Mouse (Mus musculus): ENCODE data around the gene Mob1a. TPM values are rescaled to one million over a fixed set of nuclear protein-coding genes. Genes with fewer than 3 reads are reported as not detected.

Gene Mob1a
- 10 to 100 TPM; 24.2 to 25.0 TPM for total RNA-seq (2021)
- long read RNA-seq, full-length matches to known transcripts = 4 of 27 reads
- long read RNA-seq, partial matches to known transcripts = 0 of 27 reads
- long read RNA-seq, other reads (novel, unspliced or antisense) = 23 of 27 reads

DNA sequence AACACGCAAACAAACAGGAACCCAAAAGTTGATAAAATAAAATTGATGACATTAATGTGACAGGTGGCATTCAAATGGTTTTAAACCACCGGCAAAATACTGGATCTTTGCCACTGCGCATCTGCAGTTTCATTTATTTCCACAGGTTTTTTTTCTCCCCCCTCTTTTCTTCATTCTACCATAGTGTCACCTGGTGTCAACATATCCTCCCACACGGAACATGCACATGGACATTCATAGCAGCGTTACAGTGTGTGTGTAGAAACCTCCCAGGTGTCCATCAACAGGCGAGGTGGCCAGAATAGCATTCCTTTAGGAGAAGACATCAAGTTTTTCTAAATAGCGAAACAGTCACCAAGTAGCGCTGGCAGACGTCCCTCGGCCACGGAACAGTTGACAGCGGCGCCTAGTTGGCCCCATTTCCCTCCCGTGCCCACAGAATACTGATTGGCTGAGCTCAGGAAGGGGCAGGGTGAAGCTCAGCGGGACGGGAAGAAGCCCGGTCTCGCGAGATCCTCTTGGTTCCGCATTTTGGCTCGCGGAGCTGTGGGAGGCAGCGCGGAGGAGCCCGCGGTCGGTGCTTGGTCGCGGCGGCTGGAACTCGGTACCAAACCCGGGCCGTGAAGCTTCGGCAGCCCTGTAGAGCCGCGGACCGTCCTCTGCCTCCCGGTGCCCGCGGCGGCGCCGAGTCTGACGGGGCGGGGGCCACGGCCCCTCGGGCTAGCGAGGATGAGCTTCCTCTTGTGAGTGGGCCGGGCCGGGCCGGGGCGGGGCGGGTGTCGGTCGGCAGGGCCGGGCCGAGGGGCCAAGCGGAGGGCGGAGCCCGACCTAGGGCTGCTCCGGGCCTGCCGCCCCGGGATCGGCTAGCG, at the start of gene Mob1a, which contains the start of gene Mthfd2:
TSS of gene Mob1a (plus strand) at position 492 of the 869 bp plus-strand sequence.
TSS of gene Mthfd2 (minus strand) at position 384 of the 869 bp plus-strand sequence.
- DNase-seq (ENCODE audit: low spot score in 2 of 2) = peak; percentile 90 to 94

DNA sequence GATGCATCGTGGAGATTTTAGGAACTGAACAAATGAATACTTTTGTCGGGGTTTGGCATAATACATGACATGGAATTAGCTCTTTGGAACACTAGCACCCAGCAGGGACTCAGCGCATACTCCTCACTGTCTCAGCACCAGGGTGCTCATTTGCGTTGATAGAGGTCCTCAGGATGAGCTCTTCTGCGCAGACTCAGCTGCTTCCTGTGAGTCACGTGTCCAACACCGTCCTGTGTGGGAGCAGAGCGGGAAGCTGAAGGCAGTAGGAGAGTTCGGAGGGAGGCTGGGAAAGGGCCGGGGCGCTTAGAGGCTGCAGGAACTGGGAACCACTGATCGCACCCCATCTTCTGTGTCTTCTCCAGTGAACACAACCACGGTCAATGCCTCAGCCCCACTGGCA, 48.7 kb upstream of the Mob1a start:
- DNase-seq (ENCODE audit: low spot score in 2 of 2) = no peak

DNA sequence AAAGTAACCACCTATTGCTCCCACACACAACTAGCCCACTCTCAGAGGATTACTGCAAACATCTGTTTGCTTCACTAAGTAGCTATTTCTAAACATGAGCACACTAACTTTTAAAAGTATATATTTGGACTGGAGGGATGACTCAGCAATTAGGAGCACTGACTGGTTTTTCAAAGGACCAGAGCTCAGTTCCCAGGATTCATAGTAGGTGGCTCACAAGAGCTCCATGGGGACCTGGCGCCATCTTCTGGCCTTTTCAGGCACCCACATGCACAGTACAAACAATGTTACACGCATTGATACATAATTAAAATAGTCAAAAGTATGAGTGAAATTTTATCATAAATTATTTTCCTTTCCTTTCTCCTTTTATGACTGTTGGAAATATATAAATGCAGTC, 46.9 kb upstream of the Mob1a start:
- no peak for DNase-seq (ENCODE audit: low spot score in 2 of 2)

DNA sequence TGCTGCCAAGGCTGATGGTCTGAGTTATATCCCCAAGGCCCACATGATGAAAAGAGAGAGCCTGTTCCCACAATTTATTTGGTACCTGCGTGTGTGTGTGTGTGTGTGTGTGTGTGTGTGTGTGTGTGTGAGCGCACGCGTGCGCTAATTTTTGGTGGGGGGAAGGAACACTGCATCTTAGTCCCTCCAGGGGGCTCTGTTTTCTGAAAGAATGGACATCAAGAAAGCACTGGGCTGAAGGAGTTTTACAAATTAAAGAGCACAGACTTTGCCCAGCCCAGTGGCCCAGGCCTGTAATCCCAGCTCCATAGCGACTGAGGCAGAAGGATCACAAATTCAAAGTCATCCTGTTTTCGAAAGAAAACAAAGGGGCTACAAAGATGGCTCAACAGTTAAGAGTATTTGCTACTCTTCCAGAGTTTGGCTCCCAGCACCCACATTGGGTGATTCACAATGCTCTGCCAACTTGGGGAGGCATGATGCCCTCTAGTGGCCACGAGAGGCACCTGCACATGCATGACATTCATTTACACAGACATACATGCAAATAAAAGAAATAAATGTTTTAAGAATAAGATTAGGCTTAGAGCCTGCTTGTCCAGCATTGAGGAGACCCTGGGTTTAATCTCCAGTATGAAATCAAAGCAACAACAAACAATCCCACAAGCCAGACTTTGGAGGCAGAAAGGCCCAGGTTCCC, 45.4 kb upstream of the Mob1a start:
- DNase-seq (ENCODE audit: low spot score in 2 of 2) = no peak

DNA sequence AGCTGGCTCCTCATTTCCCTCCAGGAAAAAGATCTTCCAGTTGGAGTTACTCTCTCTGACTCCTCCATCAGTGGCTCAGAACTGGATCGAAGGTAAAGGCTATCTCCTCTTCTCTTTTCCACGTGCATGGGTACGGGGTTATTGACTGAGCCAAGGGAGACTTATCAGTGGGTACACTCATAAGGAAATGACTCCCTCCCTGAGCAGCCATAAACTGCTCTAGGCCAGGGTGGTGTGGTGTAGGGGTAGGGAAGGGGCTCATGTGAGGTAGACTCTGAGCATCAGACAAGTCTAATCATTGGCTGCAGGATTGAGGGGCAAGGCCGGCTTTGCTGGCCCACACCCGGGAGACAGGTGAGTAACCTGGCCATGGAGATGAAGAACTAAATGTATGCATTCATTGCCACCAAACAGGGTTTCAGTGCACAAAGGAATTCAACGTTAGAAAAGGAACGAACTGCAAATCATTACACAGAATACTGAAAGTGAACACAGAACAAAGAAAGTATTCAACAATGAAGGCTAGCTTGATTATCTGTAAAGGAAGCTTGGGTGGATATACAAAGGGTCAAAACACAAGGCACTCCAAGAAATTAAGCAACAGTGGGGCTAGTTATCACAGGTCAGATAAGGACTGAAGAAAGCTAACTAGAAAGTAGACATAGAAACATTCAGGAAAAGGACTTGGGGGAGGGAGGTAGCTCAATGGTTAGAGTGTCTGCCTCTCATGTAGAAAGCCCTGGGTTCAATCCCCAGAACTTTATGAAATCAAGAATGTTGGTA, 25.2 kb upstream of the Mob1a start:
- no peak for DNase-seq (ENCODE audit: low spot score in 2 of 2)

DNA sequence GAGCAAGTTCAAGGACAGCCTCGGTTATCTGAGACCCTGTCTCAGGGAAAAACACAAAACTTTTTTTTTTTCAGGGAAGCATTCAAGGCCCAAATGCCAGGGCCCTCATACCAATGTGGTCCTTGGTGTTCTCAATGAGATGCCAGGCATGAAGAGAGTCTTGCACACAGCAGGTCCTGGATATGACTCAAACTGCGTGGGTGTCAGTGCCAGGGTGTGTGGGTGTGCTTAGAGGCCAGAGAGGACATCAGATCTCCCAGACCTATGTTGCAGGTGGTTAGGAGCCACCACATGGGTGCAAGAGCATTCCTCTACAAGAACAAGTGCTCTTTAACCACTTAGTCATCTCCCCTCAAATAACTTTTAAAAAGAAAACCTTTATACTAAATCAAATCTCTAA, 24.5 kb upstream of the Mob1a start:
- no peak for DNase-seq (ENCODE audit: low spot score in 2 of 2)

DNA sequence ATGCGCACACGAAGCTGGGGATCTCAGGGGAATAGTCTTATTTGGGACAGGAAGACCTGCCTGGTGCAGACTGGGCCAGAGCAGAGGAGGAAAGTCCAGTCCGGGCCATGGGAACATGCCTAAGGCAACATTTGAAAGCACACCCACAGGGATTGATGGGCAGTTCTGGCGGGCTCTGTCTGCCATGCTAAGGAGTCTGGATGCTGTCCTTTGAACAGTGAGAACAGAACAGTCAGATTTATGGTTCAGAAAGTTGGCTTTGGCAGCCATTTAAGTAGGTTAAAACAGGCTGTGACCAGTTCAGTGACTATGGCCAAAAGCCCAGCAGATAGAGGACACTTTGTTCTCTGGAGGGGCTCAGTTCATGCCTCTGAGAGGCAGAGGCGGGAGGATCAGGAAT, 23.6 kb upstream of the Mob1a start:
- DNase-seq (ENCODE audit: low spot score in 2 of 2) = no peak

DNA sequence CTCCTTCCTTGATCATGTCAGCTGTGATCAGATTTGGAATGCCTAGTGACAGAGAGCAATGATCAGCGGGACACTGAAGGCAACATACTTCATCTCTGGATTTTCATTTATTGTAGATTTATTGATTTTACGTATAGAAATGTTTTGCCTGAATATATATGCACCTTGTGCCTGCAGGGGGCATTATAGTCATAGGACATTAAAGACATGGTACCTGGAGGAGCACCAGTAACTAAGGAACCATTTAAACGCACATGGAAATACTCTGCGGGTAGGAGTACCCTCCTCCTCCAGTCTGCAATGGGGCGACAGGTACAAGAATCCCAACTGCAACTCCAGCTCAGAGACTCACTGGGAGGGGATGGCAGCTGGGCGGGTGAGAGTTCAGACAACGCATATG, 16.8 kb upstream of the Mob1a start:
- DNase-seq (ENCODE audit: low spot score in 2 of 2) = no peak

DNA sequence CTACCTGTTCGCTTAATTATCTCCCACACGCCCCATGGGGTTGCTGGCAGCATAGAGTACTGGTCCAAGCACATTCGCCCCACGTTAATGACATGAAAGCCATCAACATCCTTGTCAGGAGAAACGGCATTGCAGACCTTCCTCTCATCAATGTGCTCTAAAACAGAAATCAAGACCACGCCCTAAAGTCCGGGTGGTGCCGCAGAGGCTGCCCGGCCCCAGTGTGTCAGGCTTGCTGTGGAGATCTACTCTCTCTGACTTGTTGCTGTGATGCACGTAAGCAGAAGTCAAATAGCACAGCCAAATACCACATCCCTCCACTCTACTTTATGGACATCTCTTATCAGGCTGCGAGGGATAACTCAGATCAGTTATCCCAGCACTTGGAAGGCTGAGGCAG, 14.6 kb upstream of the Mob1a start:
- DNase-seq (ENCODE audit: low spot score in 2 of 2) = no peak

DNA sequence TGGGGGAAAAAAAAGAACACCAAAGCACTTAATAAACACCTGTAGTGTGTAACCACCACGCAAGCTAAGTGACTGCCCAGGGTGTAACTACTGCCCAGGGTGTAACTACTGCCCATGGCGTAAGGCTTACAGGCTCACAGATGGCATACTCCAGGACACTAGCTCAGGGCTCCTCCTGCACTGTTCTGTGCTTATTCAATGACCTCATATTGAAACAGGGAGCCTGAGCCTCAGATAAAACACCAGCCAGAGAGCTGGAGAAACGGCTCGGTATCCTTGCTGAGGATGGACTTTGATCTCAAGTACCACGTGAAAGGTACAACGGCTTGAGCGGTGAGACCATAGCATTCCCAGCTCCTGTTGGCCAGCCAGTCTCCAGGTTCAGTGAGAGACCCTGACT, 13.8 kb upstream of the Mob1a start:
- DNase-seq (ENCODE audit: low spot score in 2 of 2) = no peak

DNA sequence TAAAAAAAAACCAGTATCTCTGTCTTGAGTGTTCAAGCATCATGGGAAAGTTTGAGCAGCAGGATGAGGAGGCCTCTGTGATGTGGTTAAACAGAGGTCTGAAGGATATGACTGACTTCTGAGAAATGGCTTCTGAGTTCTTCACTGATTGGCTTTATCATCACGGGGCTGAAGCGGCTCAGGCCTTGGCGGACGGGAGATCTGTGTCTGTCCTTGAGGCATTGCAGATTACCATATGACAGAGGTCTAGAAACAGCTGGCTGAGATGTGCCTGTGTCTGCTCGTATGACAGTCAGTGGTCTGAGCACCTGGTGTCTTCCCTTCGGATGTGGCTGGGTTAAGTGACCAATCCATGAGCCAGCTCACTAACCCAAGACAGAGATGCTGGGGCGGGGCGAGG, 13.3 kb upstream of the Mob1a start:
- DNase-seq (ENCODE audit: low spot score in 2 of 2) = no peak

DNA sequence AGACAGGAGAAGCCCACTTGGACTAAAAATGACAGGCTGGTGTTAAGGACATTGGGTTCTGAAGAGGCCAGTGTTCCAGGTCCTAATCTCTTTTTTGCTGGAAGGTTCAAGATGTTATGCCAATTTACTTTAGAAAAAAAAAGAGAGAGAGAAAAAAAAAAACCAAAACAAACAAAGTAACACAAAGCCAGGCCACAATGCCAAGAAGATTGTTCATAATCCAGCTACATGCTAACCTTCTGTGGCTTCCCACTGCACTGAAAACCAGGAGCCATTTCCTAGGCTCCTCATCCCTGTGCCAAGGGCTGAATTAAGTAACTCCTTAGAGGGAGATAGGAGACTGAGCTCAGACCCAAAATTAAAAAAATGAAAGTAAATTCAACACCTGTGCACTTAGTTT, 10.5 kb upstream of the Mob1a start:
- DNase-seq (ENCODE audit: low spot score in 2 of 2) = no peak

DNA sequence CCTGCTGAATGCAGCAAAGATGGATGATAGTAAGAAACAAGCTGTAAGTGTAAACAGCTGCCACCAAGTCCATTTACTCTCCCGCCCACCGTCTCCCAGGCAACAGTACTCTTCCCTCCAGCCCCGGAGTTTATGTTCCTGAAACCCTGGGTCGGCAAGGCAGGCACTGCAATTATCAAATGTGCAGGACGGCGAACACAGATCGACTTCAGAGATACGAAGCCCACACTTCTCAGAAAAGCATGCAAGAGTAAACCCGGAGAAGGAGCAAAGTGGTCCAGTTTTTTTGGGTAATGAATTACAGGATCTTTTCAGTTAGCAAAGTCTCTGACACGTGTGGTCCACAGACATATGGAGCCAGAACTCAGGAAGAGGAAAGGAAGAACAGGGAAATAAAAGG, 9.8 kb upstream of the Mob1a start:
- DNase-seq (ENCODE audit: low spot score in 2 of 2) = no peak

DNA sequence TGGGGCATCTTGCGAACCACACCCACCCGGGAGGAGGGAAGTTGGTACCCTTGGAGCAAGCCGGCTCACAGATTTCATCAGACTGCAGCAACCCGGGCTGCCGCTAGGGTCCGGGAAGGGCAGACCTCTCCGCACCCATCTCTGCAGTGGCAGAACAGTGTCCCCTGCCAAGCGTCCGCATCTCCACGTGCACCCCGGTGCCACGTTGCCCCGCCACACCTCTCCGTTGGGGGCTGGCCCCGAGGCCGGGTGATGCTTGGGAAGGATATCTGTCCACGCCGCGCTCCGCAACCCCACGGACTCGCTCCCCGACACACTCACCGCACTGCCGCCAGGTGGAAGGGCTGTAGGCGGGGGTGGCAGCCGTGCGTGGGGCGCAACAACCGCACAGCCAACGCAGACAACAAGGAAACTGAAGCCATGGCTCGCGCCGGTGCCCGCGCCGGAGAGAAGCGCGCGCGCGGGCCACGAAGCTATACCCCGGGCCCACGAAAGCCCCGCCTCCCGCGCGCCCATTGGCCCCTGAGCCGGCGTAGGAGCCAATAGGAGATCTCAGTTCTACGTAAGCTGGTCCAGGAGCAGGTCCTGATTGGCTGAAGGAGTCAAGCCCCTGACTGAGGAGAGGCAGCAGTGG, 8.6 kb upstream of the Mob1a start:
- peak; percentile 87 to 94 for DNase-seq (ENCODE audit: low spot score in 2 of 2)

DNA sequence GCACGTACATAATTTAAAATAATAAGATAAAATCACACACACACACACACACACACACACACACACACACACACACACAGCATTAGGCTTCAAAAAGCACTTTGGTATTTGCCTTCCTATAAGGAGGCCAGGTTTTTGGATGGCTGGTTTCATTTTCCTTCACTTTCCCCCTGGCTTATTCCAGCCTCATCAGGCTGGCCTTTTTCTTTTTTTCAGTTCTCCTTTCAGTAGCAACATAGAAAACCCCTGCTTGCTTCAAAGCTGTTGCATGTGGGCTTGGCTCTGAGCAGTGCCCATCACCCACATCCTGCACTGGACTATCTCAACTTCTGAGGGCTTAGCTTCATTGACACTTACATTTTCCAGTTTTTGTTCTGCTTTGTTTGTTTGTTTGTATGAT, 3.9 kb upstream of the Mob1a start:
- DNase-seq (ENCODE audit: low spot score in 2 of 2) = no peak

DNA sequence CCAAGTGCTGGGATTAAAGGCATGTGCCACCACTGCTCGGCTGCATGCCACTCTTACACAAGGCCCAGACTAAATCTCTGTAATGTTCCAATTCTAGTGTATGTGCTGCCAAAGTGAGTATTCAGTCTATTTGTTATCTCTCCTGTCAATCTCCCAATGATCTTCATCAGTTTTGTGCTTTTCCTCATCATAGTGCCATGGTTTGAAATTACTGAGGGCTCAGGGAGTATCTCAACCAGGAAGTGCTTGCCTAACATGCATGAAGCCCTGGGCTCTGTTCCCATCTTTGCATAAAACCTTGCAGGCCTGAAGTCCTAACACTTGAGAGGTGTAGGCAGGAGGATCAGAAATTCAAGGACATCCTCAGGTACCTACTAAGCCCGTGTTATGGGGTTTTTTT, 3.0 kb upstream of the Mob1a start:
- DNase-seq (ENCODE audit: low spot score in 2 of 2) = no peak

DNA sequence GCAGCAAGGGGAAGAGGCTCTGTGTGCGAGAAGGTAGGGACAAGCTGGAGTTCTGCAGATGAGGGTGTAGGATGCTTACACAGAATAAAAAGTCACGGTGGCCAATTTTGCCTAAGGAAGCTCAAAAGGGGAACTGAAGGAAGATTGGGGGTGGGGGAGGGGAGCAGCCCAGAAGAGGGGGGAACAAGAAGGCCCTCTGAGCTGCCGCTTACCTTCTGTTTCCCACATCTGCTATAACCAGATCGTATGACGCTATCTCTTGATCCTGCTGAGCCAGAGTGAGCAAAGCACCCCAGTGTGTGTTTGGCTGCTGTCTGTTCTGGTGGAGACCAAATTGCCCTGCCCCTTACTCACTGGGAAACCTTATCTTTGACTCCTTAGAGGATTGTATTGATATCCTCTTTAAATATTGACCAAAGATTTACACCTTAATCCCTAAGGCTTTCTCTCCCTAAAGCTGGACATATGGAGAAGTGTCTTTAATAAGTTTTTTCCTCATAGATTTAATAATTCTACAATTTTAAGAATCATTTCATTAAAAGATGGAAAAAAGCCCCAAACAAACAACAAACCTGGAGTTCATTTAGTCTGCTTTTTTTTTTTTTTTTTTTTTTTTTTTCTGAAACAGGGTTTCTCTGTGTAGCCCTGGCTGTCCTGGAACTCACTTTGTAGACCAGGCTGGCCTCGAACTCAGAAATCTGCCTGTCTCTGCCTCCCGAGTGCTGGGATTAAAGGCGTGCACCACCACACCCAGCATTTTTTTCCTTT, 2.0 kb upstream of the Mob1a start:
- no peak for DNase-seq (ENCODE audit: low spot score in 2 of 2)

DNA sequence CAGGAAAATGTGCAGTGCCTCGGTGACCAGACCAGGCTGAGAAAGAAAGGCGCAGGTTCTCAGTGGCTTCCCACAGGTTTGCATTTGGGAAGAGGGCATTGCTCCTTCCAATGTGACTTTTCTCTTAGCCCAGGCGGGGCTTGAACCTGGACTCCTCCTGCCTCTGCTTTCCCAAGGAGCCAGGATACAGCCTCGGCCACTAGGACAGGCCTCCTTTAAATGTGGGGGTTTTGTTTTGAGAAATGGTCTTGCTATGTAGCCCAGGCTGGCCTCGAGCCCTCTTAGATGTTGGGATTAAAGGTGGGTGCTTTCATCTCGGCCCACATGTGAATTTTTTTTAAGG, 549 bp downstream of the Mob1a start:
- DNase-seq (ENCODE audit: low spot score in 2 of 2) = no peak

DNA sequence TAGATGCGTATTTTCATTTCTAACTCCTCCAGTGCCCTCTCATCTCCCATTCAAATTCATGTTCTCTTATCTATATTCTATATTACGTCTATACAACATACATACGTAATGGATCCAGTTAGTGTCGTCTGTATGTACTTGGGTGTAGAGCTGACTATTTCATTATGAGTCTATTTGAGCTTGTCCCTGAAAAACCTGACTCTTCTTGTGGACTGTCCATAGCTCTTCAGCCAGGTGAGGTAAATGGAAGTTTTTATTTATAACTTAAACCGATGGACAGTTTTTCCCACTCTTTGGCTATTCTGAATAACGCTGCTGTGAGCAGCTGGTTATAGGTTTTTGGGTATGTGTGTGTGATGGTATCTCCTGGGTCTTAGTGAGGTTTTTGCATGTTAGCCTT, 945 bp downstream of the Mob1a start:
- no peak for DNase-seq (ENCODE audit: low spot score in 2 of 2)

DNA sequence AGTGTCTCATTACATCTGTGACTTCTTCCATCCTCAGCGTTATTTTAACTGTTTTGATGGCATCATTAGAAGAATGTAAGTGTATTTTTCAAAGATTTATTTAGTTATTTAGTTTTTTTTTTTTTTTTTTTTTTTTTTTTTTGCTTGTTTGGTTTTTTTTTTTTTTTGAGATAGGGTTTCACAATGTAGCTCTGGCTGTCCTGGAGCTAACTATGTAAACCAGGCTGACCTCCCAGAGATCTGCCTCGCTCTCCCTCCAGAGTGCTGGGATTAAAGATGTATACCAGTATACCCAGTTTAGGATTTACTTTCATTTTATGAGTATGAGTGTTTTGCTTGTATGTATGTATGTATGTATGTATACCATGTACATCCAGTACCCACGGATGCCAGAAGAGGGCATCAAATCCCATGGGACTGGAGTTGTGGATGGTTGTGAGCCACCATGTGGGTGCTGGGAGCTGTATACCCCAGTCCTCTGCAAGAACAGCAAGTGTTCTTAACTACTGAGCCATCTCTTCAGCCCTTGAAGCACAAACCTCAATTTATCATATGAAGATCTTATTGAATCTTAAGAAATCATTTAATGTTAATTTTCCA, 1.9 kb downstream of the Mob1a start:
- DNase-seq (ENCODE audit: low spot score in 2 of 2) = no peak
